Mouse (Mus musculus) Patski (cell line): Measurements from ENCODE around the gene Mrpl49. TPM values are rescaled to one million over a fixed set of nuclear protein-coding genes. Genes with fewer than 3 reads are reported as not detected.

Experiments
- ATAC-seq: fragments of 100-300 bp; one replicate; pipeline ENCODE4 v1.8.0; 2021
- CTCF ChIA-PET: fragments of 350-600 bp; sonication (Branson Sonifier 250); formaldehyde crosslinking; loops from one replicate; lab custom pipeline; 2022; ENCODE audit warnings: inconsistent platforms; lab: Charles Lee
- POLR2A ChIA-PET: fragments of 350-600 bp; sonication (Branson Sonifier 250); formaldehyde crosslinking; loops from one replicate; lab custom pipeline; 2022; ENCODE audit warnings: antibody characterized with exemption, inconsistent platforms; lab: Charles Lee
- DNase-seq: peaks from one replicate; pipeline ENCODE4 v3.0.0-alpha.2; 2011; ENCODE audit warnings: low read depth, low spot score
- H3K27me3 ChIP-seq: fragments of 371-371 bp; one replicate; pipeline ENCODE4 v1.5.1; 2021
- CTCF ChIP-seq: fragments of 100-300 bp; IDR thresholded peaks from one replicate; pipeline ENCODE4 v1.5.1; 2021
- in situ Hi-C: fragments of 300-500 bp; cut with MboI; formaldehyde crosslinking; loops from 3 replicates; pipeline ENCODE4 v1.11.1; 2018; ENCODE audit warnings: low pct_unique_long_range_greater_than_20kb, mixed read lengths
- polyA plus RNA-seq: library from polyadenylated mRNA; unstranded; gene quantifications from one replicate; pipeline ENCODE4 v1.2.3, GENCODE M21; 2021

Mrpl49 gene
- polyA plus RNA-seq, 1 experiment from 2014 or later: 68.9 TPM

GRCm38 (mm10) chr19:6042293-6042692, 15.3 kb downstream of the Mrpl49 start:
- ChIA-PET CTCF (no interaction called here), POLR2A (no interaction called here)
- DNase-seq (no peak), ATAC-seq (no peak)
- H3K27me3 ChIP-seq: no peaks in the 10 kb centered on the region
- in situ Hi-C loops: no loop called here
- TF ChIP-seq CTCF: no peak

GRCm38 (mm10) chr19:6040002-6040401, 17.6 kb downstream of the Mrpl49 start:
- in situ Hi-C loops: no loop called here
- no peak for ATAC-seq
- TF ChIP-seq CTCF: no peak
- H3K27me3 ChIP-seq: no peaks in the 10 kb centered on the region
- ChIA-PET CTCF (no interaction called here), POLR2A (no interaction called here)
- no peak for DNase-seq

- ChIA-PET POLR2A (interaction anchor here (0.7 to 1.6 kb wide), 4 partner anchors 8 to 79 kb away, joined by 3 to 4 read pairs (median 4); partner anchors contain the start of gene Syvn1), CTCF (interaction anchor here (1.2 kb wide), 1 partner anchor 20 kb away, joined by 5 read pairs; no protein-coding TSS in a partner anchor)
- ATAC-seq: no peak
- no peak for TF ChIP-seq CTCF
- H3K27me3 ChIP-seq: no peaks in the 10 kb centered on the region
- DNase-seq: no peak
- in situ Hi-C loops: no loop called here
Observed at GRCm38 (mm10) chr19:6038326-6038725, 19.3 kb downstream of the Mrpl49 start.

- no peaks in the 10 kb centered on the region for H3K27me3 ChIP-seq
- in situ Hi-C loops: no loop called here
- CTCF ChIA-PET: no interaction called here
- no peak for ATAC-seq
- POLR2A ChIA-PET: interaction anchor here (0.7 to 1.6 kb wide), 3 partner anchors 9 to 74 kb away, joined by 3 to 4 read pairs (median 3); partner anchors contain the start of gene Syvn1
- TF ChIP-seq CTCF: no peak
- no peak for DNase-seq
Observed at GRCm38 (mm10) chr19:6037695-6038094, 19.9 kb downstream of the Mrpl49 start.

GRCm38 (mm10) chr19:6035966-6036585, 21.5 kb downstream of the Mrpl49 start:
- ATAC-seq (no peak), DNase-seq (no peak)
- POLR2A ChIA-PET: interaction anchor here (0.5 kb wide), 1 partner anchor 21 kb away, joined by 4 read pairs; no protein-coding TSS in a partner anchor
- in situ Hi-C loops: no loop called here
- CTCF ChIA-PET: interaction anchor here (1.1 kb wide), 2 partner anchors 18 to 21 kb away, joined by 3 read pairs; partner anchors contain the start of gene Capn1
- TF ChIP-seq CTCF: no peak
- peaks cover 4% of the 10 kb centered on the region for H3K27me3 ChIP-seq

GRCm38 (mm10) chr19:6030520-6031280, 26.9 kb downstream of the Mrpl49 start:
- ChIA-PET CTCF (no interaction called here), POLR2A (no interaction called here)
- TF ChIP-seq CTCF: no peak
- DNase-seq (no peak), ATAC-seq (no peak)
- H3K27me3 ChIP-seq: peaks cover 14% of the 10 kb centered on the region
- in situ Hi-C loops: no loop called here

GRCm38 (mm10) chr19:6029426-6029825, 28.2 kb downstream of the Mrpl49 start:
- peaks cover 23% of the 10 kb centered on the region for H3K27me3 ChIP-seq
- in situ Hi-C loops: no loop called here
- POLR2A ChIA-PET: interaction anchor here (0.5 kb wide), 1 partner anchor 290 kb away, joined by 3 read pairs; no protein-coding TSS in a partner anchor
- DNase-seq (no peak), ATAC-seq (no peak)
- no peak for TF ChIP-seq CTCF
- CTCF ChIA-PET: no interaction called here

GRCm38 (mm10) chr19:6028991-6029390, 28.6 kb downstream of the Mrpl49 start:
- DNase-seq: no peak
- H3K27me3 ChIP-seq: peaks cover 25% of the 10 kb centered on the region
- ChIA-PET CTCF (no interaction called here), POLR2A (no interaction called here)
- TF ChIP-seq CTCF: no peak
- in situ Hi-C loops: no loop called here
- no peak for ATAC-seq

GRCm38 (mm10) chr19:6023930-6024329, 33.7 kb downstream of the Mrpl49 start:
- no peak for DNase-seq
- peaks cover 29% of the 10 kb centered on the region for H3K27me3 ChIP-seq
- no peak for ATAC-seq
- POLR2A ChIA-PET: no interaction called here
- CTCF ChIA-PET: no interaction called here
- in situ Hi-C loops: no loop called here
- TF ChIP-seq CTCF: no peak

- in situ Hi-C loops: no loop called here
- ATAC-seq (no peak), DNase-seq (no peak)
- no peak for TF ChIP-seq CTCF
- peaks cover 28% of the 10 kb centered on the region for H3K27me3 ChIP-seq
- CTCF ChIA-PET: no interaction called here
- POLR2A ChIA-PET: no interaction called here
Observed at GRCm38 (mm10) chr19:6023059-6023458, 34.5 kb downstream of the Mrpl49 start.

- ATAC-seq (no peak), DNase-seq (no peak)
- in situ Hi-C loops: no loop called here
- peak; percentile 30 for TF ChIP-seq CTCF
- H3K27me3 ChIP-seq: peaks cover 16% of the 10 kb centered on the region
- CTCF ChIA-PET: interaction anchor here (3.9 kb wide), 1 partner anchor 55 kb away, joined by 46 read pairs; the partner anchor contains the start of gene Pola2
- POLR2A ChIA-PET: no interaction called here
Observed at GRCm38 (mm10) chr19:6020276-6020675, 37.3 kb downstream of the Mrpl49 start.
